Mouse (Mus musculus): ENCODE data around the gene Rras. TPM values are rescaled to one million over a fixed set of nuclear protein-coding genes. Genes with fewer than 3 reads are reported as not detected.

Gene Rras
- total and polyA plus RNA-seq, 3 experiments = 5.0 to 24.1 TPM; not detected in 1

- peak within 1 kb of the TSS; percentile 98 for H3K27ac ChIP-seq (ENCODE audit: control insufficient read depth, low read depth, low read length)
- peaks cover 22% of the 10 kb centered on the region for H3K79me2 ChIP-seq (ENCODE audit: control insufficient read depth, insufficient read depth, low read length, poor library complexity)
- H3K4me1 ChIP-seq (ENCODE audit: control insufficient read depth in 1 of 2, insufficient read depth in 2 of 2, low read length in 2 of 2) = no peaks in the 10 kb centered on the region
- H3K9ac ChIP-seq (ENCODE audit: control insufficient read depth, low read depth, low read length, poor library complexity, severe bottlenecking) = peak within 1 kb of the TSS; percentile 91
- peak within 1 kb of the TSS; percentile 64 to 79 for H3K4me3 ChIP-seq (ENCODE audit: control insufficient read depth in 1 of 2, insufficient read depth in 1 of 2, low read depth in 2 of 2, low read length in 2 of 2)
- H3K27me3 ChIP-seq (ENCODE audit: control insufficient read depth in 1 of 2, insufficient read depth in 2 of 2, low read length in 2 of 2) = no peaks in the 10 kb centered on the region
- no peaks in the 10 kb centered on the region for H3K9me3 ChIP-seq (replicated peaks; ENCODE audit: insufficient read depth, low read length)
- DNase-seq (ENCODE audit: low read depth, low spot score) = peak; percentile 99
- peaks cover 0 to 9% of the 10 kb centered on the region in 2 experiments; a peak in 1 of 4 replicates for H3K36me3 ChIP-seq (ENCODE audit: control insufficient read depth in 1 of 2, insufficient read depth in 2 of 2, low read length in 2 of 2)
- TF ChIP-seq E2F4 (IDR thresholded peaks at IDR 0.05; ENCODE audit: borderline replicate concordance, low read depth, low read length) (no peak), MXI1 (IDR thresholded peaks at IDR 0.05; ENCODE audit: low read depth, low read length) (peak; percentile 87), CTCF (IDR thresholded peaks at IDR 0.05 in 2 of 3, conservative IDR thresholded peaks at IDR 0.05 in 1 of 3; ENCODE audit: control insufficient read depth in 1 of 3, insufficient read depth in 1 of 3, low read depth in 2 of 3, low read length in 3 of 3, poor library complexity in 1 of 3, severe bottlenecking in 1 of 3) (no peak), RAD21 (IDR thresholded peaks at IDR 0.05; ENCODE audit: low read depth, low read length) (no peak), ZC3H11A (IDR thresholded peaks at IDR 0.05; ENCODE audit: low read depth, low read length) (no peak), MYC (IDR thresholded peaks at IDR 0.05; ENCODE audit: low read depth, low read length) (peak; percentile 75), NRF1 (IDR thresholded peaks at IDR 0.05; ENCODE audit: insufficient read depth, low read depth, low read length, poor library complexity, severe bottlenecking) (peak; percentile 90), MEF2A (IDR thresholded peaks at IDR 0.05; ENCODE audit: extremely low read depth, insufficient replicate concordance, low read depth, low read length, poor library complexity, severe bottlenecking) (no peak), UBTF (IDR thresholded peaks at IDR 0.05; ENCODE audit: borderline replicate concordance, insufficient read depth, low read depth, low read length) (peak; percentile 92; the same call in 1 of the 2 replicates), KAT2A (conservative IDR thresholded peaks at IDR 0.05; ENCODE audit: low read depth, low read length) (peak; percentile 88), MAFK (IDR thresholded peaks at IDR 0.05; ENCODE audit: borderline replicate concordance, low read depth, low read length) (no peak), SMC3 (IDR thresholded peaks at IDR 0.05; ENCODE audit: low read depth, low read length) (no peak), ZMIZ1 (IDR thresholded peaks at IDR 0.05; ENCODE audit: low read depth, low read length) (peak; percentile 80), MAZ (IDR thresholded peaks at IDR 0.05; ENCODE audit: low read depth, low read length) (no peak; the same call in 1 of the 2 replicates), HCFC1 (IDR thresholded peaks at IDR 0.05; ENCODE audit: low read depth, low read length) (peak; percentile 93), POLR2A (IDR thresholded peaks at IDR 0.05; ENCODE audit: control insufficient read depth in 1 of 2, insufficient read depth in 1 of 2, low read depth in 1 of 2, low read length in 2 of 2, poor library complexity in 1 of 2) (peak; percentile 75 to 89; a peak in 3 of 4 replicates), CHD1 (IDR thresholded peaks at IDR 0.05; ENCODE audit: low read depth, low read length) (no peak; the same call in 1 of the 2 replicates), TAL1 (IDR thresholded peaks at IDR 0.05; ENCODE audit: low read length) (no peak), RCOR1 (IDR thresholded peaks at IDR 0.05; ENCODE audit: low read depth, low read length) (no peak), POLR2AphosphoS5 (IDR thresholded peaks at IDR 0.05; ENCODE audit: borderline replicate concordance, low read depth, low read length) (no peak), SIN3A (IDR thresholded peaks at IDR 0.05; ENCODE audit: low read length) (peak; percentile 87), ZNF384 (IDR thresholded peaks at IDR 0.05; ENCODE audit: low read depth, low read length) (no peak), MYB (IDR thresholded peaks at IDR 0.05; ENCODE audit: low read depth, low read length) (peak; percentile 93), USF2 (IDR thresholded peaks at IDR 0.05; ENCODE audit: borderline replicate concordance in 1 of 2, insufficient read depth in 1 of 2, low read depth in 1 of 2, low read length in 2 of 2) (no peak), GABPA (IDR thresholded peaks at IDR 0.05; ENCODE audit: low read depth, low read length) (no peak), JUND (IDR thresholded peaks at IDR 0.05; ENCODE audit: low read depth, low read length) (no peak), TBP (IDR thresholded peaks at IDR 0.05; ENCODE audit: low read depth, low read length) (peak; percentile 91), ZKSCAN1 (IDR thresholded peaks at IDR 0.05; ENCODE audit: low read depth, low read length) (no peak), GATA1 (IDR thresholded peaks at IDR 0.05; ENCODE audit: low read depth, low read length) (no peak), USF1 (IDR thresholded peaks at IDR 0.05; ENCODE audit: low read depth, low read length) (no peak), EP300 (IDR thresholded peaks at IDR 0.05; ENCODE audit: low read depth in 1 of 2, low read length in 2 of 2) (peak in 1 of 2 experiments; percentile 5; a peak in 1 of 4 replicates), TCF12 (IDR thresholded peaks at IDR 0.05; ENCODE audit: low read depth, low read length) (peak; percentile 45; the same call in 1 of the 2 replicates), MAX (IDR thresholded peaks at IDR 0.05; ENCODE audit: low read length) (no peak), POLR2AphosphoS2 (IDR thresholded peaks at IDR 0.05; ENCODE audit: low read length) (peak; percentile 86; the same call in 1 of the 2 replicates), ELF1 (IDR thresholded peaks at IDR 0.05; ENCODE audit: low read depth, low read length) (peak; percentile 90), NELFE (IDR thresholded peaks at IDR 0.05; ENCODE audit: low read depth, low read length) (peak; percentile 76)
Observed at GRCm38 (mm10) chr7:44997231-44997939, 20.4 kb upstream of the Rras start, which contains the start of gene Irf3. Irf3 (plus strand) TSS chr7:44997648.

All from MEL (cell line).